Mouse (Mus musculus) spleen, adult 2 months (tissue): Measurements from ENCODE around the gene Rpap3. TPM values are rescaled to one million over a fixed set of nuclear protein-coding genes. Genes with fewer than 3 reads are reported as not detected.
A peak's percentile ranks its signal among the peaks of the same experiment; 100 is the strongest.
"Not testable (repeated sequence)": the region's sequence is repeated elsewhere in the genome, so short reads cannot be mapped to it uniquely, and the experiment has no call there.

Source experiments
- DNase-seq, 2 experiments: peaks; one replicate each; pipeline versions ENCODE4 v3.0.0 to v3.0.0-alpha.2; 2012 to 2021; ENCODE audit warnings: low spot score in 2 of 2, low read depth in 1 of 2
- H3K27ac ChIP-seq: fragments of 200-500 bp; 2 replicates; pipeline ENCODE4 v1.5.1; 2012; ENCODE audit warnings: low read length, inconsistent platforms; ENCODE audit not compliant: insufficient read depth
- H3K27me3 ChIP-seq: fragments of 200-500 bp; 2 replicates; pipeline ENCODE4 v1.6.1; 2012; ENCODE audit warnings: mild to moderate bottlenecking, moderate library complexity, low read length, inconsistent platforms; ENCODE audit not compliant: control insufficient read depth, insufficient read depth
- H3K36me3 ChIP-seq: fragments of 200-500 bp; 2 replicates; pipeline ENCODE4 v1.6.1; 2012; ENCODE audit warnings: mild to moderate bottlenecking, low read length, inconsistent platforms; ENCODE audit not compliant: control insufficient read depth, insufficient read depth
- H3K4me1 ChIP-seq: fragments of 200-500 bp; 2 replicates; pipeline ENCODE4 v1.6.1; 2011; ENCODE audit warnings: inconsistent platforms; ENCODE audit not compliant: control insufficient read depth, insufficient read depth, insufficient read length
- H3K4me3 ChIP-seq: fragments of 200-500 bp; 2 replicates; pipeline ENCODE4 v1.5.1; 2011; ENCODE audit warnings: mild to moderate bottlenecking, inconsistent platforms; ENCODE audit not compliant: insufficient read depth, insufficient read length; ENCODE audit errors: extremely low read depth
- CTCF ChIP-seq: fragments of 200-500 bp; IDR thresholded peaks from 2 replicates; pipeline ENCODE4 v1.5.1; 2011; ENCODE audit warnings: mild to moderate bottlenecking, inconsistent platforms; ENCODE audit not compliant: insufficient read depth, insufficient read length, insufficient replicate concordance; ENCODE audit errors: extremely low read depth
- POLR2A ChIP-seq: fragments of 200-500 bp; IDR thresholded peaks from 2 replicates; pipeline ENCODE4 v1.6.1; 2011; ENCODE audit warnings: low read depth, low read length, inconsistent platforms
- WGBS: fragments of 180-500 bp; shearing (Covaris S2); methylation state at CpG from one replicate; pipeline ENCODE4 v1.1.7; 2018; 5-methylcytosine and 5-hydroxymethylcytosine counted together
- polyA plus RNA-seq: library from polyadenylated mRNA; depleted of rRNA; stranded (reverse); fragments of >200 nt; gene quantifications from 2 replicates; pipeline ENCODE4 v1.2.3, GENCODE M21; 2012

Rpap3 gene
- polyA plus RNA-seq, 1 experiment: 2.1 TPM

DNA sequence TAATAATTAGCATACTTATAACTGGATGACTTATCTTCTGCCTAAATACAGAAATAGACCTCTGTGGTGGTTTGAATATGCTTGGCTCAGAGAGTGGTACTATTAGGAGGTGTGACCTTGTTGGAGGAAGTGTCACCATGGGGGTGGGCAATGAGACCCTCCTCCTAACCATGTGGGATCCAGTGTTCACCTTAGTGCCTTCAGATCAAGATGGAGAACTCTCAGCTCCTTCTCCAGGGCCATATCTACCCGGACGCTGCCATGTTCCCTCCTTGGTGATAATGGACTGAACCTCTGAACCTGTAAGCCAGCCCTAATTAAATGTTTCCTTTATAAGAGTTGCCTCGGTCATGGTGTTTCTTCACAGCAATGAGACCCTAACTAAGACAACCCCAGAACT, 28.3 kb downstream of the Rpap3 start:
- DNase-seq: no peak
- H3K27me3 ChIP-seq: no peaks in the 10 kb centered on the region
- no peak overlapping the region for H3K27ac ChIP-seq
- H3K36me3 ChIP-seq: peaks cover 39% of the 10 kb centered on the region
- no peaks in the 10 kb centered on the region for H3K4me1 ChIP-seq
- 96% methylated on average over 3 of the region's 3 CpGs for WGBS
- TF ChIP-seq POLR2A (no peak), CTCF (no peak)
- H3K4me3 ChIP-seq: no peak overlapping the region

DNA sequence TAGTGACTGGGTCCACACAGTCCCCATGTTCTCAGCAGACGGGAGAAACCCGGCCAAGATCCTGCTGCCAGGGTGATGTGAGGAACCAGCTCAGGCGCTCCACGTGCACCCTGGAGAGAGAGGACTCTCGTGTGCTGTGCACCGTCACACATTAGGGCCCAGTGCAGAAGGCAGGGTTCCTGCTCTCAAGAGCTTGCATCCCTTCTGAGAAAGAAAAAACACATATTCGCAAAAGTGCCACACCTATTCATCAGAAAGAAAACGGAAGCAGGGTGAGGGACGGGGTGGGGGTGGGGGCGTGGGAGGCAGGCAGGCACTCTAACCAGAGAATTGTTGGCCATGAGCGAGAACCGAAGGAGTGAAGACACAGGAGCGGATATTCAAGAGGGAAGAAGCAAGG, 29.7 kb downstream of the Rpap3 start:
- peaks cover 31% of the 10 kb centered on the region for H3K36me3 ChIP-seq

DNA sequence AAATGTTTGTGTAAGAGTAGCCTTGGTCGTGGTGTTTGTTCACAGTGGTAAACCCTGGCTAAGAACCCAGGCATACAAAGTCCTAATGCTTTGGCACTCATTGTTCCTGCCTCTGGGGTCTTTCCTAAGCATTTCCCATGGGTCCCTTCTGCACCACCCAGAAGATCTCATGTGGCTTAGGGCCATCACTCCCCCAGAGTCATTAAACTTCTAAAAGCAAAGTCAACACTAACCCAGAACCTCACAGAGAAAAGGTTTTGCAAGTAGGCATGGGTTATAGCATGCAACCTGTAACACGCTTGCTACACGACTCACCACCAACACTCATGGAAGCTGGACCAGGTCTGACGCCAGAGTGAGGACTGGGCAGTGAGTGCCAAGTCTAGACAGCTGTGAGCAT, 31.2 kb downstream of the Rpap3 start:
- no peak for TF ChIP-seq POLR2A
- TF ChIP-seq CTCF: no peak
- Histone ChIP-seq H3K27me3 (no peaks in the 10 kb centered on the region), H3K27ac (no peak overlapping the region), H3K4me1 (no peaks in the 10 kb centered on the region), H3K36me3 (peaks cover 24% of the 10 kb centered on the region), H3K4me3 (no peak overlapping the region)
- no peak for DNase-seq
- 91% methylated on average over 4 of the region's 4 CpGs for WGBS

More for the DNA sequence above, 29.7 kb downstream of the Rpap3 start:
- Histone ChIP-seq H3K4me1 (no peaks in the 10 kb centered on the region), H3K4me3 (no peak overlapping the region), H3K27ac (peak overlapping the region; percentile 25; the same call in 1 of the 2 replicates), H3K27me3 (no peaks in the 10 kb centered on the region)
- WGBS: 90% methylated on average over 13 of the region's 13 CpGs
- no peak for DNase-seq
- TF ChIP-seq CTCF (no peak), POLR2A (no peak)

DNA sequence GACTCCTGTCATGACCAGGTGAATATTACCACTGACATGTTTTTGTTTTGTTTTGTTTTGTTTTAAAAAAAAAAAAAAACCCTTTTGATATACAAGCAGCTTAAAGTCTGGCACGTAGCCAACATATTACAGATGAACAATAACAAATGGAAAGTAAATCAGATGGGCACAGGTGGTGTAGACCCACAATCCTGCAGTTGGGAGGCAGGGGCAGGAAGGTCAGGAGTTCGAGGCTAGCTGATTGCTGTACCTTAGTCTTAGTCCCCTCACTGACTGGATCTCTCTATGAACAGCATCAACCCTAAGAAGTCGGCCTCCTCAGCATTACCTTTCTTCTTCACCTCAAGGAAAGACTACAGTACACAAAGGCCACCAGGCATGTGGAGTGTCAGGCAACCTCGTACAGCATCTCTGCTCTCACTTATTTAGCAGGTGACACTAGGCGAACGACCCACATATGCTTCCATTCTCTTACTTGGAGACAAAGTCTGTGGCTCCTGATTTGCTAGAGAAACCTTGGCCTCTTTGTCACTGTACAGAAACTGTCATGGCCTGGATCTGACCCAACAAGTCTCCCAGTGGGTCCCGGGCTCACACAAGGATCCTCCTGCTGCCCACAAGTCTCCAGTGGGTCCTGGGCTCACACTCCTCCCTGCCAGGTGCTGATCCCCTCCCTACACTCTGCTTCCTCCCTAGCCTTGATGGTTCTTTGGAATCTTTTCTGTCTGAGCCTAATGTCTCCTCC, 32.2 kb downstream of the Rpap3 start:
- no peak overlapping the region for H3K4me3 ChIP-seq
- peaks cover 21% of the 10 kb centered on the region for H3K36me3 ChIP-seq
- no peaks in the 10 kb centered on the region for H3K4me1 ChIP-seq
- 90% methylated on average over 7 of the region's 7 CpGs for WGBS
- TF ChIP-seq POLR2A (no peak), CTCF (no peak)
- DNase-seq: no peak
- no peaks in the 10 kb centered on the region for H3K27me3 ChIP-seq
- no peak overlapping the region for H3K27ac ChIP-seq

DNA sequence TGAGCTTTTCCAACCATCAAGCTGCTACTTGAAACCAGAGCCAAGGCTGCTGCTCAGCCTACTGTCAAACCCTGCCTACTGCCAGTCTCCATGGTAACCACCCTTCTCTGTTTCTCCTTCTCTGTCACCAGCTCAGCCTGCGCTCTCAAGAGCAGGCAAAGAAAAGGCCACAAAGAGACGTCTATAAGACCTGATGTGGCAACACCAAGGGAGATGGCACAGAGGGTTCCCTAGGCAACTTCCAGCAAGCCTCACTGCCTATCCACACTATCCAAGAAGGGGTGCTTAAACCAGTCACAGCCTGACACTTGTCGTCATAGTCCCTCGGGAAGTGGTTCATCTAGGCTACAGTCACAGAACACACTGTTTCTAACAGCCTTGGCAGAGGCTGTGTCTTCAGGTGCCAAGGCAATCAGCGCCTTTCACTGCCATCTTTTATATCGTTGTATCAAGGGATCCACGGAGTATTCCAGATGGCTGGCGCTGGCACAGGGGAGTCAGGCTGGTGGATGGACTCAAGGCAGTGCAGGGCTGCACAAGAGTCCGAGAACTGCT, 33.3 kb downstream of the Rpap3 start:
- Histone ChIP-seq H3K27ac (no peak overlapping the region), H3K36me3 (peaks cover 11% of the 10 kb centered on the region)
- 88% methylated on average over 9 of the region's 9 CpGs for WGBS

DNA sequence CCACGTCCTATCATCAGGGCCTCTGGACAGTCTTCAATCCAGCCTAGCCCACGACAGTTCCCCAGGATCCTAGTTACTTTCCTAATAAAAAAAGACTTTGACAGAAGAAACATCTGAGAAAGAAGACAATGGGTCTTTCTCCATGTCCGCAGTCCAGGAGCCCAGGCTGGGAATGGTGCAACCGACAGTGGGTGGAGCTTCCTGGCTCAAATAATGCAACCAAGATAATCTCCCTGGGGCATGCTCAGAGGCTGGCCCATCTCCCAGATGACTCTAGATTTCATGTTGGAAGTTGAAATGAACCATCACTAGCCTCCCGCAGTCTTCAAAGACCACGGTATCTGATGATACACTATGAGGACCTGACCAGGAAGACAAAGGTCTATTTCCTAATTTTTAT, 35.1 kb downstream of the Rpap3 start:
- 84% methylated on average over 6 of the region's 6 CpGs for WGBS
- no peaks in the 10 kb centered on the region for H3K27me3 ChIP-seq
- H3K4me1 ChIP-seq: no peaks in the 10 kb centered on the region
- no peak for TF ChIP-seq CTCF
- no peak for TF ChIP-seq POLR2A
- peaks cover 5% of the 10 kb centered on the region for H3K36me3 ChIP-seq
- H3K27ac ChIP-seq: no peak overlapping the region
- no peak overlapping the region for H3K4me3 ChIP-seq
- no peak for DNase-seq

More for the DNA sequence above, 33.3 kb downstream of the Rpap3 start:
- Histone ChIP-seq H3K4me1 (no peaks in the 10 kb centered on the region), H3K27me3 (no peaks in the 10 kb centered on the region), H3K4me3 (no peak overlapping the region)
- TF ChIP-seq POLR2A (no peak), CTCF (no peak)
- no peak for DNase-seq

DNA sequence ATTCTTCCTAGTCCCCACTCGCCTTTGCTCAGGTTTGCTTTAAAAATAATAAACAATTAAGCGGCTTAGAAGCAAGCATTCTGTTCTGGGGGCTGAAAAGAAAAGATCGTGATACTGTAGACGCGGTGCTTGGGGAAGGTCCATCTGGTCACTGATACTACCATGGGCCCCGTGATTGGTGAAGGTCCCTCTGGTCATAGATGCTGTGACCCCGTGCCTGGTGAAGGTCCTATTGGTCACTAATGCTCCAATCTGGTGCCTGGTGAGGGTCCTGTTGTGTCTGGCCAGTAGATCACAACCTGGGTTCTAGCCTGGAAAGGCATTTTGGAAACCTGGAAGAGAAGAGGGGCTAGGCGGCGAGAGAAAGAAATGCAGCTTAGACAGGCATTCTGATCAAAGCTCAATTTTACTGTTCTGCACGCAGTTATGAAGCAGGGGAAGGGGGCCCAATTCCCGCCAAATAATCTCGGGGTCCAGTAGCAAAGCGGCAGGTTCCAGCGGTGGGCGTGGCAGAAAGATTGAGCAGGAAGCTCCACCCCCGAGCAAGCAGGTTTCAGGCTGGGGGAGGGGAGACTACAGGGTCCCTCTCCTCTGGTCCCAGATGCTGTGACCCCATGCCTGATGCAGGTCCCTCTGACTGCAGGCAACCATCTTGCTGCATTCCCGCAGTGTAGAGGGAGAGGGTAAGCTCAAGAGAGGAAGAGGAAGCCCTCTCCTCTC, 37.3 kb downstream of the Rpap3 start:
- H3K4me1 ChIP-seq, DNase-seq, H3K27ac ChIP-seq, H3K4me3 ChIP-seq, H3K27me3 ChIP-seq, H3K36me3 ChIP-seq: not testable (repeated sequence)
- 79% methylated on average over 17 of the region's 17 CpGs for WGBS
